8 mouse cellular contexts compared by ENCODE assay signal in the genomic region with DNA sequence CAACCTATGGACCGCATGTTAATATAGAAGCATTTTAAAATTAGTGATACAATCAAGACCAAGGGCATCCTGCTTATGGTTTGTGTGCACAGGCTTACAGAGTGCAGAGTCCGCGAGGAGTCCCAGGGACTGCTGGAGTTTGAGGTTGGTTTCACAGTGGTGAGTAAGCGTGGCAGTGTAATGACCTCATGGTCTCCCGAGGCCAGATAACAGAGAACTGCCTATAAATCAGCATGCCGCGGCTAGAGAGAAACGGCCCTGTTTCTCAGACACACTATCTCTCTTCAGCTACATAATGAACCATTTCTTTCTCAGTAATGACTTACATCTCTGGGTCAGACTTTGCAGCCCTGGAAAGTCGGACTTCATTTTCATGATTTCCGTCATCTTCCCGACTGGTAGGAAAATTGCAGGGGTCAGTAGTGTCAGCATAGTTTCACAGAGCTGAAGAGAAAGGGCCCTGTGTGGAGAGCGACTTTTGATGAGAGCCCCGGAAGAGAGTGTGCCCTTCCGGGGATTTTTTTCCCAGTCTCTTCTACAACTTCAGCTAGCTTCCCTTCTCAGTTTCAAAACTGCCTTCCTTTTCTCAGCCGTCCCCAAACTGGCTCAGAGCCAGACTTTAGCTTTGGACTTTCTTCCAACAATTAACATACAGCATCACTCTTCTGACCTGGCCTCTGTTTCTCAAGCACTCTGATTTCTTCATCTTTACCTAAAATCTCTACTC. TPM values are rescaled to one million over a fixed set of nuclear protein-coding genes. Genes with fewer than 3 reads are reported as not detected.
DNase-seq lines count a peak whose midpoint lies in the region; ATAC-seq lines count a peak whose summit lies in the region.

No protein-coding gene starts in this region.

- peak overlapping the region; percentile 21; the same call in 1 of the 2 replicates for H3K4me3 ChIP-seq in kidney, embryonic 15.5 days (replicated peaks)
- peak overlapping the region; percentile 0; the same call in 1 of the 2 replicates for H3K4me3 ChIP-seq in macrophage (ENCODE audit: inconsistent target)

- H3K79me2 ChIP-seq in macrophage (ENCODE audit: inconsistent target): no peaks in the 10 kb centered on the region

- peaks cover 18% of the 10 kb centered on the region for H3K4me1 ChIP-seq in kidney, embryonic 15.5 days

- peak; percentile 89 for ATAC-seq in kidney, embryonic 15.5 days (replicated peaks; ENCODE audit: low FRiP score)

- H3K27me3 ChIP-seq in kidney, embryonic 15.5 days: no peaks in the 10 kb centered on the region

- peak; percentile 96 for DNase-seq in 3T3-L1 (ENCODE audit: low read depth, low spot score)
- peak; percentile 70 for DNase-seq in adrenal gland, postnatal 10 days
- peak; percentile 51 to 54 for DNase-seq in heart, adult 18-20 months
- no peak for DNase-seq in frontal cortex, postnatal 10 days (ENCODE audit: low spot score in 2 of 2)
- no peak for DNase-seq in layer of hippocampus, adult 8-10 months (ENCODE audit: low spot score in 2 of 2)
- no peak for DNase-seq in cerebellum, postnatal 25 days

- no peak overlapping the region for H3K9ac ChIP-seq in kidney, embryonic 15.5 days

- H3K4me2 ChIP-seq in kidney, embryonic 15.5 days: peak overlapping the region; percentile 49

- H3K27ac ChIP-seq in kidney, embryonic 15.5 days: peak overlapping the region; percentile 76
- no peak overlapping the region for H3K27ac ChIP-seq in macrophage

- WGBS in kidney, embryonic 15.5 days: 8% methylated on average over 15 of the region's 15 CpGs
- 28% methylated on average over 14 of the region's 15 CpGs for WGBS in macrophage (ENCODE audit: missing documents)

- no peaks in the 10 kb centered on the region for H3K9me3 ChIP-seq in kidney, embryonic 15.5 days (replicated peaks)

- no peaks in the 10 kb centered on the region for H3K36me3 ChIP-seq in kidney, embryonic 15.5 days
- H3K36me3 ChIP-seq in macrophage (ENCODE audit: inconsistent target): no peaks in the 10 kb centered on the region

RNA-seq across cellular contexts. Expression of a gene that starts 2.3 kb away (rescaled TPM):
- 100 to 1,000 TPM; 324 to 361 TPM for total RNA-seq in adrenal gland, postnatal 10 days (2021)
- 10 to 100 TPM; 12.8 to 13.5 TPM for total RNA-seq in heart, adult 18-20 months (2021)
- 117 and 153 TPM in 2 replicates for polyA plus RNA-seq in kidney, embryonic 15.5 days (2015; fragmentation: Nextera tagmentation; extraction: Ambion mirVana)
- 100 to 1,000 TPM in 1 of 26 experiments, 1 to 10 TPM in 7, under 1 TPM in 14, not detected in 4; 0.22 to 184 (median 0.82) TPM for total RNA-seq in macrophage (2018; cell fraction: chromatin; rRNA removed)
- total RNA-seq in macrophage (2018; cell fraction: cytosol; rRNA removed): under 1 TPM in 7 of 26 experiments, not detected in 19; 0.03 to 0.22 (median 0.05) TPM
- total RNA-seq in macrophage (2018; cell fraction: nucleus; rRNA removed): 10 to 100 TPM in 1 of 26 experiments, under 1 TPM in 1, not detected in 24; 0.29 to 27.3 TPM
- 0.23 to 0.46 TPM in 2 of 3 replicates, not detected in the other for polyA plus RNA-seq in macrophage (2018)
- total RNA-seq in layer of hippocampus, adult 8-10 months (2022): 1 to 10 TPM; 1.2 to 2.3 (median 1.4) TPM

Comparison
In these comparisons a context has a peak if more than half of its experiments do, and no peak if none do; other contexts are left out.
1. DNase-seq: peak in 3T3-L1 (single experiment), adrenal gland, postnatal 10 days (single experiment) and heart, adult 18-20 months (2 of 2); none in frontal cortex, postnatal 10 days (0 of 2), layer of hippocampus, adult 8-10 months (0 of 2) and cerebellum, postnatal 25 days (0 of 2).
2. RNA of a gene that starts 2.3 kb away (total RNA-seq): 324 to 361 TPM in adrenal gland, postnatal 10 days; 12.8 to 13.5 TPM in heart, adult 18-20 months and 1.2 to 2.3 TPM in layer of hippocampus, adult 8-10 months; every median in the first group is over 10 times any median in the second.